Mouse (Mus musculus) cerebellum, adult 2 months (tissue): ENCODE data around the gene Top2a.

Experiments
- CTCF ChIP-seq: fragments of 200-500 bp; IDR thresholded peaks from 2 replicates; pipeline ENCODE4 v1.5.1; 2011; ENCODE audit warnings: low read depth, mild to moderate bottlenecking, control low read depth, low read length, moderate library complexity, borderline replicate concordance; ENCODE audit not compliant: insufficient read depth
- POLR2A ChIP-seq: fragments of 200-500 bp; IDR thresholded peaks from 2 replicates; pipeline ENCODE4 v1.6.1; 2011; ENCODE audit warnings: low read length, control low read depth, borderline replicate concordance; ENCODE audit not compliant: insufficient read depth

DNA sequence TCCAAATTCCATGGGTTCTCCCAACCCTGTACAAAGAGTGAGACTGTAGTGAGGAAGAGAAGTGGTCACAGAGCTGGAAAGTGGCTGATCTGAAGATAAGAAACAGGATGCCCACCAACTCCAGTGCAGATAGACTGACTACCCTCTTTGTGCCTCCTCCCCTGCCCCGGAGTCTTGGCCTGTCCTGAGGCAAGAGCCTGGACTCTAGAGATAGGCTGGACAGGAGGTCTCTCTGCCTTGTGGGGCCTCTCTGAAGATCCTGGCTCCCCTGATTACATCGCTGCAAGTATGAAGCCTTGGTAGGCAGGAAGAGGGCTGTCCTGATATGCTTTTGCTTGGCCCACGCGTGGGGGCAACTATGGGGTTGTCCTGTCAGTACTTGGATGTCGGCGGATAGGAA lies 12.3 kb upstream of the Top2a start:
- no peak for TF ChIP-seq POLR2A
- TF ChIP-seq CTCF = no peak
